Mouse (Mus musculus) v-Abl transformed pro-B cells (cell line): Measurements from ENCODE around the gene Prss2.

Source experiments
- in situ Hi-C, 2 experiments: fragments of 400-800 bp; cut with MboI; formaldehyde crosslinking; loops; one replicate each; pipeline ENCODE4 v1.15.1; 2025; ENCODE audit not compliant: unreplicated experiment in 2 of 2

Prss2 gene

DNA sequence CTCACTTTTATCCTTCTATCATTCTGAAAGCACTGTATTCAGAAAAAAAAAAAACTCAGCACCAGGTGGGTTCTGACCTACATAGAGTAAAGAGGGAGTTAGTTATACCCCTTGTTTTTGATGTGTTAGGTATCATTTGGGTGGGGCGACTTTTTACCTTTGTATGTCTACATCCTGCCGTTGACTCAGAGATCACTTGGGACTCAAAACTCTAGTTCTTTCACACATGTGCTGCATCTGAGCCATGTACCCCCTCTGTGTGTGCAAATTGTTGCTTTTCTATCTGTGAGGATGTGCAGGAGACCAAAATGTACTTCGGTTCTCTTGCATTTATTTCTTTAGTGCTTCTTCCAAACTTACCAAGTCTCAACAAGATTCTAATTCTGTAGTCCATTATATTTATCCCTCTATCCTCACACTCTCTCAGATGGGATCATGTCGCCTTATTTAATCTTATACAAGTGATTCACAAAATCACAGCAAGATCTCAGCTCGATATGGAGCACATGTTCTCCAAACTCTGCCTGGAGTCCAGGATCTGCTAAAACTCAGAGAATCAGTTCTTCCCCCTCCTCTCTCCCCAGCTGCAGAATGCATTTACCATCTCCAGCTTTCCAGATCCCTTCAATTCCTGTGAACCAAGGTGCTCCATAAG lies 31.9 kb downstream of the Prss2 start:
- in situ Hi-C loops: loop anchor here (5.0 to 25.0 kb wide), 5 partner anchors 491 to 1079 kb away; partner anchors contain the start of genes Casp2 (in 2 of the 2), Tmem139 (in 2 of the 2), Prss58 (in 1 of the 2) and Ssbp1 (in 1 of the 2)

DNA sequence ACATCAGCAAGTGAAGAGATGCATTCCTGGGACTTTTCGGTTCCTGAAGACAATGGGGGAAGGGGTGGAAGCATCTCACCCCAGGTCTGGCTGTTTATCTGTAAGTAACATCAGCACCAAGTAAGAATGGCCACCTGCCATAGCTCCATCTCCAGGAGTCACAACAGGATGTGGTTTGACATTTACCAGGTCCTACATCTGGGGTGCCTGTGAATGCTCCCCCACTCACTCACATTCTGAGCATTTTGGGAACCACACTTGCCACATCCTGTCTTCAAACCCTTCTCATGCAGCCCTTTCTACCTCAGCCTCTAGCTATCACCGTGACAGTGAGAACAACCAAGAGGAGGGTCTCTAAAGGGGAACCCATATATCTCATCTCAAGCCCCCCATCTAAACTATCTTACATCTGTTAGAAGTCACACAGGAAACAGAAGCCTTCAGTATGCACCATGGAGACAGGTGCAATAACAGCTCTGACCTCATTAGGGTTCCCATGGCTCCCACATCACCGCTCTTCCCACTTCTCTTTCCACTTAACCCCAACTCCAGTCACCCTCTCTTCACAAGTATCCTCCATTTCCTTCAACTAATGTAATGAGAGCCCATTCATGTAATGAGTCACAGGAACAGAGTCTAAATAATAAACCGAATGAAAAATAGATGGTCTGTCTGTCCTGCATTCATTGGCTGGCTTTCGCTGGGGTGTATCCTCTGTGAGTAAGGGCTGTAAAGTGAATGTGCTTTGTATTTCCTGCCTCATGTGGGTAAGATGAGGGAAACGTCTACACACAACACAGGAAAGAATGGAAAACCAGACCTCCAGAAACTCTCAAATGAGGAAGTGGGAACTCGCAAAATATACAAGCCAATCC lies 32.9 kb downstream of the Prss2 start:
- in situ Hi-C loops: loop anchor here (5.0 to 25.0 kb wide), 11 partner anchors 282 to 1080 kb away; partner anchors contain the start of genes Casp2 (in 2 of the 2), Tmem139 (in 2 of the 2), Prss58 (in 1 of the 2) and Ssbp1 (in 1 of the 2)

DNA sequence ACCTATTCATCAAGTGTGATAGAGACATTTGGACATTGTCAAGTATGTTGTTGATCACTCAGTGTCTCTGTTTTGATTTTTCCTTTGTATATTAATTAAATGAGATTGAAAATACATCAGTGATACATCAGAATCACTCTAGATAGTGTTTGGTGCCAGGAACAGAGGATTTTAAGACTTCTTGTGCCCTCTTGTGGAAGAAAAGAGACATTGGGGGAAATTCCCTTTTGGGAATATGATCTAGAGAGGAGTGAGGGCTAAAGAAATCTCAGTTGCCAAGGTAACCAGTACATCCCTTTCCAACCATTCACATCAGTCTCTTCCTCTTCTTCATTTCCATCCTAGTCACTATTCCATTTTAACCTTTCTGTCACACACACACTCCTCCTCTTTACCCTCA lies 34.8 kb downstream of the Prss2 start:
- in situ Hi-C loops: loop anchor here (5.0 to 25.0 kb wide), 9 partner anchors 284 to 1082 kb away; partner anchors contain the start of genes Casp2 (in 1 of the 2), Ssbp1 (in 1 of the 2) and Tmem139 (in 1 of the 2)

DNA sequence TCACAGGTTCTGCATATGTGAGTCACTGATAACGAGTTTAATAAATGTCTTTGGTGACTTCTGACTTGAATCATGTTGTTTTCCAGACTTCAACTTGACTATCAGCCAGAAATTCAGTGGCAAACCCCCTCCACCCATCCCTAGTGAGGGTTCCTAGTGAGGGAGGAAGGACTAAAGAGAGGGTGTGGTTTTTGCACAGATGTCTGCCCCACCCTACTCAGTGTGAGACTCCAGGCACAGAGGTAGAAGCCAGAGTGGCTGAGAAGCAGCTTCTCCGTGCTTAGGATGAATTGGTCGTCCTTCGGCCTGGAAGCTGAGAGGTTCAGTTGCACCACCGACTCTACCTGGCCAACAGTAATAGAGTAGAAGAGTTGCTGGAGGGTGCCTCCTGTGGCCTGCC lies 35.9 kb downstream of the Prss2 start:
- in situ Hi-C loops: loop anchor here (5.0 to 25.0 kb wide), 9 partner anchors 285 to 1083 kb away; partner anchors contain the start of genes Casp2 (in 1 of the 2), Ssbp1 (in 1 of the 2) and Tmem139 (in 1 of the 2)

DNA sequence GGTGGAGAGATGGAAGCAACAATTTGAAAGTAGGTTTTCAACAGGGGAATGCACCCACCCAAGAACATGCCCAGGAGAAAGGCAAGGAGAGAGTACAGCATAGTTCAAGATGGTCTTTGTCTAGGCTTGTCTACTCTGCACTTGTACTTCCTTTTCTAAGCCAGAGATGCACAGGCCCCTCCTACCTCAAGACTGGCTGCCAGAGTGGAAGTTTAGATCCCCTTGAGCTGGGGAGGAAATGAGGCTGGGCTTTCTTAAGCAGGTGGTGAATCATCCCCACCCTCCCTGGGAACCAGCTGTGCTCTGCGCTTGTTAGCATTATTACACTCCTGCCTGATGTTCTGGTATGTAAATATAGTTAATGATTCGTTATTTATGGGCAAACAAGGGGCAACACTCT lies 36.7 kb downstream of the Prss2 start:
- in situ Hi-C loops: loop anchor here (5.0 to 25.0 kb wide), 9 partner anchors 286 to 1083 kb away; partner anchors contain the start of genes Casp2 (in 1 of the 2), Ssbp1 (in 1 of the 2) and Tmem139 (in 1 of the 2)

DNA sequence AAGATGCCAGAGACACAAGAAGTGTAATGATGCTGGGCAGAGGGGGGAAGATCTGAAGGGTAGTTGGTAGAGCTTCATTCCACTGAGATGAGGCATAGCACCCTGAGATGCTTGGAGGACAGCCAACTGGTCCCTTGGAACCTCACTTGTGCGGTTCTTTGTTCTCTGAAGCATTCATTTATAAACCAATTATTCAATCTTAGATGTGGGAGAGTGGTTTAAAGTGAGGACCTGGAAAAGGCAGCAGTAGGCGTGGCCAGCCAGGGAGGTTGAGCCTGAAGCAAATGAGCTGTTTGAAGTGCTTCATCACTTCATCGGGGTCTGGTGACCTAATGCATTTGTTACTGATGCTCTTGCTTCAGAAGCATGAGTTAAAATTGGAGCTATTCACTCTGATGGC lies 37.7 kb downstream of the Prss2 start:
- in situ Hi-C loops: loop anchor here (5.0 to 25.0 kb wide), 9 partner anchors 287 to 1085 kb away; partner anchors contain the start of genes Casp2 (in 1 of the 2), Ssbp1 (in 1 of the 2) and Tmem139 (in 1 of the 2)

DNA sequence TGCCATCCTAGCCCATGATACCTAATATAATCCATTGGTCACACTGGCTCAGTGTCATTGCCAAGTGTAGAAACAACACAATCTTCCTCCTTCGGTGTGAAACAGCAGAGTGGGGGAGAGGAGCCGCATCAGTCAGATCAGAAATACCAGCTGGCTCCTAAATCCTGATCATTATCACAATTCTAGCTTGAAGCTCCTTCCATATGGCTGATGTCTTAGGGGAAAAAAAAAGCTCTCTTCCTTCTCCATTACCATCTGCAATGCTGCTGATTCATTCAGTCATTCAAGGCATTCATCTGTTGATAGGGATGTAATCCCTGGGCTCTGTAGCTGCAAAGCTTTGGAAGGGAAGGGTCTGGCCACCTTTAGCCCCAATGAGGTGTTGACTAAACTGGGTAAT lies 38.7 kb downstream of the Prss2 start:
- in situ Hi-C loops: loop anchor here in 1 of 2 experiments (25.0 kb wide), 1 partner anchor 498 kb away; no protein-coding TSS in a partner anchor

DNA sequence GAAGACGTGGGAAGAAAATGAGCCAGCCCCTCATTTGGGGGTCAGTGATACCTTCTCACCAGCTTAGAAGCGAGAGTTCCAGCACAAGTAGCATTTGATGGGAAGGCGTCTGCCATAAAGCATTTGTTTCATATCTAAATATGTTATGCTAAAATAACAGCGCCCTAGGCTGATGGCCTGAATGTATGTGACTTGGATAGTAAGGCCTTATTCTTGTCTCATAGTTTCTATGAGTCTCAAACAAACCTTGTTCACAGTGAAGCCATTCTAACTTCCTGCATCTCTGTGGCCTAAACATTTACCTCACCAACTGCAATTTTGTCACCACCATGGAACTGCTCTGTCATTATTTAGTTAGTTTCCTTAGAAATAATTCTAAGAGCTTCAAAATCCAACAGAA lies 41.0 kb downstream of the Prss2 start:
- in situ Hi-C loops: loop anchor here in 1 of 2 experiments (25.0 kb wide), 1 partner anchor 500 kb away; no protein-coding TSS in a partner anchor

DNA sequence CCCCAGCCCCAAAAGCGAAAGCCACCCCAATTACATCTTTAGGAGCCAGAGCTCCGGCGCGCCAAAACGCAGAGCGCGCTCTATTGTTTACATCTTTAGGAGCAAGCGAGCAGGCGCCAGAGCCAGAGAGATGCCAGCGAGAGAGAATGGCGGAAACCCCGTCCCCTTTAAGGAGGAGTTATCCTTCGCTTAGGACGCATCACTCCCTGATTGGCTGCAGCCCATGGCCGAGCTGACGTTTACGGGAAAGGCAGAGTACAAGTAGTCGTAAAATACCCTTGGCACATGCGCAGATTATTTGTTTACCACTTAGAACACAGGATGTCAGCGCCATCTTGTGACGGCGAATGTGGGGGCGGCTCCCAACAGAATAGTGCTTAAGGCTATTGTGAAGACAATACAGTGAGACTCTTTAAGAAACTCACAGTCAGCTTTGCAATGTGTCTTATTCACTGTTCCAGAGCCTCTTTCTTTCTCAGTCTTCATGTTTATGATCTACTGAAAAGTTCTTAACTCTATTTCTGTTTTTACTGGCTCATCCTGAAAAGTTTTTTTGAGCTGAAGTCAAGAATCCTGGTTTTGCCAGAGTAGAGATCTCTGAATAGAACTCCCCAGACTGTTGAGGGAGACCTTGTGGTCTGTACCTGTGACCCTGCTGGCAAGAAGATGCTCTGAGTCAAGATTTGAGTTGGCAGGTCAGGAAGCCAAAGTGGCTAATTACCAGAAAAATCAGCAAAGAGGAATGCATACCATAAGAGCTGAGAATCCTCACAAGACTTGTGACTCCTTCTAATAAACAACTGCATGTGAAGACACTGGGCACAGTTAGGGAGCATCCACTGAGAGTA lies 41.7 kb downstream of the Prss2 start:
- in situ Hi-C loops: loop anchor here in 1 of 2 experiments (25.0 kb wide), 1 partner anchor 501 kb away; no protein-coding TSS in a partner anchor

DNA sequence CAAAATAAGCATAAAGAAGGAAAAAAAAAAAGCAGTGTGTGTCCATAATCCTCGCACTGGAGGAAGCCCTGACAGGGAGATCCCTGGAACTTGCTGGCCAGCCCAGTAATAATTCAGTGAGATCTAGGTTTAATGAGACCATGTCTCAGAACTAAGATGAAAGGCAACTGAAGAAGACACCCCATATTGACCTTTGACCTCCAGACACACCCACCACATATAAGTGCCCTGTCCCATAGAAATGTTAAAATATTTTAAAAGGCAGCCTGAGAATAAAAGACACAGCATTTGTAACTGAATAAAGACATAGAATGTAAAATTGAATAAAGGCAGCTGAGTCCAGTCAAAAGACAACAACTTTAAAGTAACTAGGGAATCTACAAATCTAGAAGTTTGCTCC lies 43.7 kb downstream of the Prss2 start:
- in situ Hi-C loops: loop anchor here in 1 of 2 experiments (25.0 kb wide), 1 partner anchor 503 kb away; no protein-coding TSS in a partner anchor

DNA sequence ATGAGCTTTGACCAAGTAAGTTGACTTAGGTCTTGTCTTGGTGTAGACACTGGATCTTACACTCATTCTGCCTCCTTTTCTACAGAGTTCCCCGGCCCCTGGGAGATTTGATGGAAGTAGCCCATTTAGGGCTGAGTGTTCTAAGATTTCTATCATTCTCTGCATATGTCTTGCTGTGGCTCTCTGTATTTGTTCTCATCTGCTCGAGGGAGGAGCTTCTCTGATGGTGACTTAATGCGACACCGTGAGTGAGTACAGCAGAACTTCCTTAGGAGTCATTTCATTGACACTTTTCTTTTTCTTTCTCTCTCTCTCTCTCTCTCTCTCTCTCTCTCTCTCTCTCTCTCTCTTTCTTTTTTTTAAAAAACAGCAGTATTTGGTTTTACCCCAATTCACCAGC lies 45.4 kb downstream of the Prss2 start:
- in situ Hi-C loops: loop anchor here in 1 of 2 experiments (25.0 kb wide), 1 partner anchor 505 kb away; no protein-coding TSS in a partner anchor

DNA sequence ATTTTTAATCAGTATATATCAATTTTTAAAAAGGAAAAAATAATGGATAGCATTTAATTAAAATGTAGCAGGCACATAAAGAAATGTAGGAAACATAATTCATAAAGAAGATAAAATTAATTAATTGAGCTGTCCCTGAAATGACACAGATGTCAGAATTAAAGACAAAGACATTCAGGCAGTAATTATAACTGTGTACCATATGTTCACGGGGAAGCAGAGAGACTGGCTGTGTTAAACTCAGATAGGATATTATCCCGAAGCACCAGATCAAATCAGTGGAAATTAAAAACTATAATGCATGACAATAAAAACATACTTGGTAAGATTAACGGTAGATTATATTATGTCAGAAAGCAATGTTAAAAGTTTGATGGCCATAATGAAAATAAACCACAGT lies 47.5 kb downstream of the Prss2 start:
- in situ Hi-C loops: loop anchor here in 1 of 2 experiments (25.0 kb wide), 1 partner anchor 507 kb away; no protein-coding TSS in a partner anchor
